9 mouse cellular contexts compared by ENCODE assay signal in the genomic region with DNA sequence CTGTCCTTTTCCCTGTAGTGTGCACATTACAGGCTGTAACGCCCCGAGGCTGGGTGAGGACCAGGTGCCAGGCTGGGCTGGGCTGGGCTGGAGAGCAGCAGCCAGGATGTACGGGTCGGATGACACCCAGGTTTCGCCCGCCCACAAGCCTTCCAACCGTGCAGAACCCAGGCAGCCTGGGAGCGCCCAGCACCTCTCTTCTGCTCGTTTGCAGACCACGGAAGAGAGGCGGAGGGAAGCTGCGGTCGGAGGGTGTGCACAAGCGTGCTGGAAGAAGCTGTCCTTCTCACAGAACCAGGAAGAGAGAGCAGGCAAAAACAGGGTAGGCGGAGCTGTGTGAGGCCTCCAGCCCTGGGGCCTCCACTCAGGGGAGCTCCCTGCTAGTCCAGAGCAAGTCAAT. TPM values are rescaled to one million over a fixed set of nuclear protein-coding genes. Genes with fewer than 3 reads are reported as not detected.
DNase-seq lines count a peak whose midpoint lies in the region; ATAC-seq and TF ChIP-seq lines count a peak whose summit lies in the region.
"Had no signal": no experiment of that assay in that cellular context is flagged by ENCODE, and none has a peak within 500 bp of the region (broad histone marks: within the 10 kb centered on the region; RNA-seq: fewer than 3 reads in every experiment).

No protein-coding gene starts in this region.

- WGBS in stomach, embryonic 16.5 days: 4% methylated on average over 15 of the region's 15 CpGs

- peak; percentile 90 for DNase-seq in 3134 (ENCODE audit: extremely low read depth, insufficient read length, low spot score)
- DNase-seq in ES-E14 (ENCODE audit: low read depth, low spot score): no peak
- peak; percentile 66 to 71 for DNase-seq in heart, postnatal 10 days
- DNase-seq in kidney, postnatal 36 days: peak; percentile 54 to 68
- no peak for DNase-seq in embryo, embryonic 11 days

- H3K36me3 ChIP-seq in ES-E14 (ENCODE audit: control insufficient read depth, insufficient read depth, low read length, poor library complexity, severe bottlenecking): peaks cover 5% of the 10 kb centered on the region; the same call in 1 of the 2 replicates
- peaks cover 35% of the 10 kb centered on the region for H3K36me3 ChIP-seq in erythroblast, embryonic 14.5 days (ENCODE audit: control insufficient read depth)
- no peaks in the 10 kb centered on the region for H3K36me3 ChIP-seq in stomach, embryonic 16.5 days (ENCODE audit: control insufficient read depth, insufficient read depth, low read length)

- peak overlapping the region; percentile 6 to 17; a peak in 2 of 4 replicates for H3K4me3 ChIP-seq in ES-E14 (ENCODE audit: insufficient read depth in 1 of 2, low read depth in 1 of 2, low read length in 2 of 2, poor library complexity in 1 of 2, severe bottlenecking in 1 of 2)
- H3K4me3 ChIP-seq in erythroblast, embryonic 14.5 days (replicated peaks): peak overlapping the region; percentile 59
- peak overlapping the region; percentile 32 for H3K4me3 ChIP-seq in stomach, embryonic 16.5 days (replicated peaks; ENCODE audit: low read length)

- peak overlapping the region; percentile 8 for H3K9ac ChIP-seq in ES-E14 (ENCODE audit: insufficient read depth, low read depth, low read length, poor library complexity, severe bottlenecking)
- H3K9ac ChIP-seq in stomach, embryonic 16.5 days (ENCODE audit: low read length): peak overlapping the region; percentile 59

- intact Hi-C loops in heart, postnatal 10 days (cut with DNase I): no loop called here

- in situ Hi-C loops in ES-E14 (cut with MboI; ENCODE audit: low sequenced_read_pairs in 2 of 2, unreplicated experiment in 2 of 2): no loop called here

- no peak overlapping the region for H3K27ac ChIP-seq in ES-E14 (ENCODE audit: insufficient read depth, low read depth, low read length, poor library complexity, severe bottlenecking)
- peak overlapping the region; percentile 95 for H3K27ac ChIP-seq in stomach, embryonic 16.5 days (ENCODE audit: low read length)

- H3K4me1 ChIP-seq in ES-E14 (ENCODE audit: control insufficient read depth in 2 of 2, insufficient read depth in 2 of 2, low read length in 2 of 2, poor library complexity in 1 of 2): peaks cover 0 to 26% of the 10 kb centered on the region in 2 experiments; a peak in 2 of 4 replicates
- H3K4me1 ChIP-seq in erythroblast, embryonic 14.5 days (ENCODE audit: control insufficient read depth): peaks cover 86% of the 10 kb centered on the region
- peaks cover 69% of the 10 kb centered on the region for H3K4me1 ChIP-seq in stomach, embryonic 16.5 days (ENCODE audit: control insufficient read depth, insufficient read depth, low read length)

- H3K4me2 ChIP-seq in stomach, embryonic 16.5 days (ENCODE audit: low read depth, low read length): peak overlapping the region; percentile 57

- no peaks in the 10 kb centered on the region for H3K27me3 ChIP-seq in erythroblast, embryonic 14.5 days (ENCODE audit: control insufficient read depth)
- no peaks in the 10 kb centered on the region for H3K27me3 ChIP-seq in stomach, embryonic 16.5 days (ENCODE audit: control insufficient read depth, insufficient read depth, low read length)

- peak; percentile 50 for ATAC-seq in megakaryocyte-erythroid progenitor cell, adult 5-6 weeks (replicated peaks; ENCODE audit: low FRiP score, low TSS enrichment, poor library complexity, severe bottlenecking)
- peak; percentile 61 for ATAC-seq in stomach, embryonic 16.5 days (ENCODE audit: insufficient read depth, low FRiP score)

- no peaks in the 10 kb centered on the region for H3K9me3 ChIP-seq in ES-E14 (ENCODE audit: control insufficient read depth, insufficient read depth, low read depth, low read length)
- no peaks in the 10 kb centered on the region for H3K9me3 ChIP-seq in erythroblast, embryonic 14.5 days (ENCODE audit: control insufficient read depth, low read length)
- H3K9me3 ChIP-seq in stomach, embryonic 16.5 days (replicated peaks; ENCODE audit: control insufficient read depth, low read length): no peaks in the 10 kb centered on the region

TF ChIP-seq in ES-E14, 5 proteins besides CTCF, POLR2A, EP300 and RAD21:
- no peak for TF ChIP-seq CHD2 (IDR thresholded peaks at IDR 0.05; ENCODE audit: low read depth, low read length)
- TF ChIP-seq ZNF384 (IDR thresholded peaks at IDR 0.05; ENCODE audit: low read depth, low read length): no peak
- TF ChIP-seq ZC3H11A (IDR thresholded peaks at IDR 0.05; ENCODE audit: borderline replicate concordance, low read depth, low read length): no peak
- no peak for TF ChIP-seq HCFC1 (IDR thresholded peaks at IDR 0.05; ENCODE audit: borderline replicate concordance, insufficient read depth, low read length)
- TF ChIP-seq MAFK (IDR thresholded peaks at IDR 0.05; ENCODE audit: insufficient read depth, low read depth, low read length): no peak

RNA-seq across cellular contexts. Expression of gene Csk, which starts 13.0 kb away (rescaled TPM):
- 27.1 and 32.2 TPM in 2 replicates for total RNA-seq in ES-E14 (2012; rRNA removed)
- 6.1 TPM in 2 replicates for polyA plus RNA-seq in erythroblast, embryonic 14.5 days (2012)
- total RNA-seq in heart, postnatal 10 days (2021): 10 to 100 TPM; 35.9 to 44.5 TPM
- 151 and 213 TPM in 2 replicates for total RNA-seq in megakaryocyte-erythroid progenitor cell, adult 5-6 weeks (2014; fragmentation: Nextera tagmentation)
- 158 and 213 TPM in 2 replicates for total RNA-seq in megakaryocyte-erythroid progenitor cell, adult 5-6 weeks (2017)
- 26.6 and 27.9 TPM in 2 replicates for polyA plus RNA-seq in stomach, embryonic 16.5 days (2015; fragmentation: Nextera tagmentation; extraction: Ambion mirVana)

RNA-seq across cellular contexts. Expression of gene Lman1l, which starts 19.8 kb away (rescaled TPM):
- total RNA-seq in ES-E14 (2012; rRNA removed): 0.22 TPM in 1 of 2 replicates, not detected in the other
- not detected in 2 replicates for polyA plus RNA-seq in erythroblast, embryonic 14.5 days (2012)
- not detected for total RNA-seq in heart, postnatal 10 days (2021)
- total RNA-seq in megakaryocyte-erythroid progenitor cell, adult 5-6 weeks (2014; fragmentation: Nextera tagmentation): not detected in 2 replicates
- total RNA-seq in megakaryocyte-erythroid progenitor cell, adult 5-6 weeks (2017): not detected in 2 replicates
- polyA plus RNA-seq in stomach, embryonic 16.5 days (2015; fragmentation: Nextera tagmentation; extraction: Ambion mirVana): not detected in 2 replicates
- polyA plus RNA-seq: gonadal fat pad, adult 2 months had no signal

RNA-seq across cellular contexts. Expression of gene Cplx3, which starts 34.3 kb away (rescaled TPM):
- not detected in 2 replicates for total RNA-seq in ES-E14 (2012; rRNA removed)
- not detected in 2 replicates for polyA plus RNA-seq in erythroblast, embryonic 14.5 days (2012)
- total RNA-seq in heart, postnatal 10 days (2021): not detected
- not detected in 2 replicates for total RNA-seq in megakaryocyte-erythroid progenitor cell, adult 5-6 weeks (2014; fragmentation: Nextera tagmentation)
- total RNA-seq in megakaryocyte-erythroid progenitor cell, adult 5-6 weeks (2017): not detected in 2 replicates
- polyA plus RNA-seq in stomach, embryonic 16.5 days (2015; fragmentation: Nextera tagmentation; extraction: Ambion mirVana): not detected in 2 replicates
- polyA plus RNA-seq: gonadal fat pad, adult 2 months had no signal

RNA-seq across cellular contexts. Expression of gene Cyp1a2, which starts 43.1 kb away (rescaled TPM):
- 0.67 and 0.69 TPM in 2 replicates for total RNA-seq in ES-E14 (2012; rRNA removed)
- not detected in 2 replicates for polyA plus RNA-seq in erythroblast, embryonic 14.5 days (2012)
- total RNA-seq in heart, postnatal 10 days (2021): not detected
- not detected in 2 replicates for total RNA-seq in megakaryocyte-erythroid progenitor cell, adult 5-6 weeks (2014; fragmentation: Nextera tagmentation)
- total RNA-seq in megakaryocyte-erythroid progenitor cell, adult 5-6 weeks (2017): not detected in 2 replicates
- polyA plus RNA-seq in stomach, embryonic 16.5 days (2015; fragmentation: Nextera tagmentation; extraction: Ambion mirVana): not detected in 2 replicates

RNA-seq across cellular contexts. Expression of gene Cyp1a1, which starts 47.3 kb away (rescaled TPM):
- 0.74 and 1.0 TPM in 2 replicates for total RNA-seq in ES-E14 (2012; rRNA removed)
- polyA plus RNA-seq in erythroblast, embryonic 14.5 days (2012): not detected in 2 replicates
- not detected for total RNA-seq in heart, postnatal 10 days (2021)
- 0.52 and 1.7 TPM in 2 replicates for total RNA-seq in megakaryocyte-erythroid progenitor cell, adult 5-6 weeks (2014; fragmentation: Nextera tagmentation)
- total RNA-seq in megakaryocyte-erythroid progenitor cell, adult 5-6 weeks (2017): 1.3 TPM in 1 of 2 replicates, not detected in the other
- 0.05 TPM in 1 of 2 replicates, not detected in the other for polyA plus RNA-seq in stomach, embryonic 16.5 days (2015; fragmentation: Nextera tagmentation; extraction: Ambion mirVana)

Comparison
In these comparisons a context has a peak if more than half of its experiments do, and no peak if none do; other contexts are left out.
1. DNase-seq: peak in 3134 (single experiment), heart, postnatal 10 days (2 of 2) and kidney, postnatal 36 days (2 of 2); none in ES-E14 (single experiment) and embryo, embryonic 11 days (single experiment).
2. Peak in every context shown above with its lines, with median percentiles within 50 percentile points of each other: H3K4me3 ChIP-seq.